Mouse (Mus musculus) heart, postnatal 0 days (tissue): Measurements from ENCODE around the gene Tmem109. TPM values are rescaled to one million over a fixed set of nuclear protein-coding genes. Genes with fewer than 3 reads are reported as not detected.

Experiments
- ATAC-seq: fragments of 200-750 bp; cut with Nextera tagmentation; 2 replicates; pipeline ENCODE4 v1.8.0; 2017; ENCODE audit warnings: low read depth, moderate number of reproducible peaks, moderate library complexity; ENCODE audit not compliant: insufficient read depth
- DNase-seq: peaks from one replicate; pipeline ENCODE4 v3.0.0-alpha.2; 2016; ENCODE audit warnings: low spot score
- H3K27ac ChIP-seq: fragments of 300-500 bp; sonication (generic); 2 replicates; pipeline ENCODE4 v1.5.1; 2014; ENCODE audit warnings: low read depth, mild to moderate bottlenecking
- H3K27me3 ChIP-seq: fragments of 300-500 bp; sonication (generic); 2 replicates; pipeline ENCODE4 v1.6.1; 2014; ENCODE audit warnings: low read length, mixed read lengths; ENCODE audit not compliant: control insufficient read depth, insufficient read depth
- H3K36me3 ChIP-seq: fragments of 300-500 bp; sonication (generic); replicated peaks from 2 replicates; pipeline ENCODE4 v1.6.1; 2014; ENCODE audit warnings: low read length, mixed read lengths; ENCODE audit not compliant: control insufficient read depth, insufficient read depth
- H3K4me1 ChIP-seq: fragments of 300-500 bp; sonication (generic); 2 replicates; pipeline ENCODE4 v1.6.1; 2014; ENCODE audit warnings: antibody characterized with exemption; ENCODE audit not compliant: control insufficient read depth, insufficient read depth
- H3K4me2 ChIP-seq: fragments of 300-500 bp; sonication (generic); 2 replicates; pipeline ENCODE4 v1.6.1; 2014; ENCODE audit warnings: low read depth, mild to moderate bottlenecking, low read length, moderate library complexity
- H3K4me3 ChIP-seq: fragments of 300-500 bp; sonication (generic); 2 replicates; pipeline ENCODE4 v1.5.1; 2014; ENCODE audit warnings: low read depth, low read length
- H3K9ac ChIP-seq: fragments of 300-500 bp; sonication (generic); replicated peaks from 2 replicates; pipeline ENCODE4 v1.6.1; 2014; ENCODE audit warnings: low read depth, low read length, mixed read lengths
- H3K9me3 ChIP-seq: fragments of 300-500 bp; sonication (generic); replicated peaks from 2 replicates; pipeline ENCODE4 v1.6.1; 2016; ENCODE audit warnings: low read length; ENCODE audit not compliant: control insufficient read depth
- CTCF ChIP-seq: IDR thresholded peaks from 2 replicates; pipeline ENCODE4 v1.5.1; 2016; ENCODE audit warnings: antibody characterized with exemption, control low read depth, low read depth
- EP300 ChIP-seq: IDR thresholded peaks from 2 replicates; pipeline ENCODE4 v1.6.1; 2016; ENCODE audit warnings: antibody characterized with exemption, low read depth
- whole genome bisulfite sequencing: fragments of 180-500 bp; shearing (Covaris S2); extraction: QIAGEN DNeasy Blood & Tissue Kit; methylation state at CpG from one replicate; pipeline ENCODE4 v1.1.7; 2014; 5-methylcytosine and 5-hydroxymethylcytosine counted together
- polyA plus RNA-seq: library from polyadenylated mRNA; unstranded; fragments of >200 nt; fragmentation: Nextera tagmentation; extraction: Ambion mirVana; gene quantifications from 2 replicates; pipeline ENCODE4 v1.2.1, GENCODE M21; 2015
- total RNA-seq: library from RNA; depleted of rRNA; stranded (reverse); fragments of >200 nt; gene quantifications from 2 replicates; pipeline ENCODE4 v1.2.3, GENCODE M21; 2014; ENCODE audit warnings: low replicate concordance

Gene Tmem109
- total and polyA plus RNA-seq, 2 experiments from 2014 or later: 80.6 to 85.8 TPM

DNA sequence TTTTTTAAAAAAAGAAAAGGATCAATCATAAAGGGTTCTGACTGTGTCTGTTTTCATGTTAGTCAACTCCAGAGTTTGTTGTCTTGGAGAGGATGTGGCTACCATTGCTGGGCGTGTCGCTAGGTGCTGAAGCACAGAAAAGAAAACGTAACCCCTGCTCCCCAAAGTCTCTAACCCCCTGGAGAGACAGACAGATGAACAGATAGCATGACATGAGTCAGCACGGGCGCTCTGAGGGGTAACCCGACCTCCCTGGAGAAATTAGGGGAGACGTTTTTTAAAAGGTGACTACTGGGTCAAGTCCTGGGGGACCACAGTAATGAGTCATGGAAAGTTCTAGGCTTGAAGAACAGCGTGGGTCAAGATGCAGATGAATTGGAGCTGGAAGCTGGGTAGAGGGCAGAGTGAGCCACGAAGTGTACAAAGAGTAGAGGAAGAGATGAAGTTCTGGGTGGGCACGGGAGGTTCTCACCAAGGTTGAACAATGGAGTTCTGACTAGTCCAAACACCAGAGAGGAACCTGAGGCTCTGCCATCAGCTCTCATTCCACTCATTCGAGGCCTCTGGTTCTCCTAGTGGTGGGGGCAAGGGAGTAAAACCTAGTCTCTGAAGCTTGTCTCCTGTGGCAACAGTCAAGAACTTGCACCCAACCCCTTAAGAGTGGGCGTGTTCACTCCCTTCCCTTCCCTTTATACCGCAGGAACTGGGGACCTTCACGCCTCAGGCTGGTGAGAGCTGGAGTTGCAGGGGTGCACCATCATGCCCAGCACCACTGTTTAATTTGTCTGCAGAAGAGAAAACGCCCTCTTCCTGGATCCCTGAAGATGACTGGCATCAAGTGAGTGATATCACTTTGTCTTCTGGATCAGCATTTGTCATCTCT, 42.5 kb downstream of the Tmem109 start, which contains the start of gene Slc15a3:
Gene Slc15a3 (plus strand): TSS at position 718 of the 883 bp plus-strand sequence.
- DNase-seq (no peak), ATAC-seq (no peak)
- TF ChIP-seq EP300 (no peak), CTCF (no peak)
- no peaks in the 10 kb centered on the region for H3K27me3 ChIP-seq
- no peak within 1 kb of the TSS for H3K27ac ChIP-seq
- H3K9ac ChIP-seq: no peak within 1 kb of the TSS
- 68% methylated on average over 15 of the region's 15 CpGs for WGBS
- no peak within 1 kb of the TSS for H3K4me3 ChIP-seq
- H3K36me3 ChIP-seq: no peaks in the 10 kb centered on the region
- 0 out of 2 replicates have a peak, but pooled peaks cover 5% of the 10 kb centered on the region for H3K4me1 ChIP-seq
- no peaks in the 10 kb centered on the region for H3K9me3 ChIP-seq
- H3K4me2 ChIP-seq: no peak within 1 kb of the TSS

DNA sequence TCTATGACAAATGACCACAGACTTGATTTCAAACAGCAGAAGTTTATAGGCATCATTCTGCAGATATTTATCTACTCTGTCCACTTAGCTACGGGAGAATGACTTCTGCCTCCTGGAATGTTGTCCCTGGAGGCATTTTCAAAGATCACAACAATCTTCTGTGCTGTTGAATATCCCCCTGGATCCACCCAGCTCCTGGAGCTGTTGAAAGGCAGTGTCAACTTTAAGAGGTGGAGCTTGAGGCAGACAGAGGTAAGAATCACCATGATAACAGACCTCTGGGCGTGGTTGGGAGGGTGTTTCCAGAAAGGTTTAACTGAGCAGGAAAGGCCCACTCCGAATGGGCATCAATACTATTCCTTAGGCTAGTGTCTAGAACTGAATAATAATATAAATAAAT, 46.1 kb downstream of the Tmem109 start:
- DNase-seq: no peak
- Histone ChIP-seq H3K27me3 (no peaks in the 10 kb centered on the region), H3K4me1 (peaks cover 5% of the 10 kb centered on the region; the same call in 1 of the 2 replicates), H3K27ac (no peak overlapping the region), H3K9me3 (no peaks in the 10 kb centered on the region), H3K4me2 (no peak overlapping the region), H3K4me3 (no peak overlapping the region), H3K36me3 (no peaks in the 10 kb centered on the region), H3K9ac (no peak overlapping the region)
- ATAC-seq: no peak
- 53% methylated on average over 3 of the region's 3 CpGs for WGBS
- no peak for TF ChIP-seq EP300
- no peak for TF ChIP-seq CTCF

DNA sequence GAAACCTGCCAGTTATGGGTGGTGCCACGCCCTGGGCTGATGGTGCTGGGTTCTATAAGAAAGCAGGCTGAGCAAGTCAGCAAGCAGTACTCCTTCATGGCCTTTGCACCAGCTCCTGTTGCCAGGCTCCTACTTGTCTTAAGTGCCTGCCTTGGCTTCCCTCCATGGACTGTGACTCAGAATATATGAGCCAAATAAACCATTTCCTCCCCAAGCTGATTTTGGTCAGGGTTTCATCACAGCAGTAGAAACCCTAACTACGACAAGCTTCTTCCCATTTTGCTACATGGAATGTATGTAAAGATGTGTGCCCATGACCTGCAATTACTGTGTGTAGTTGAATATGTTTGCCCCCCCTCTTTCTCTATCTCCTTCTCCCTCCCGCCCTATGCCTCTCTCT, 48.2 kb downstream of the Tmem109 start:
- no peak for DNase-seq
- H3K36me3 ChIP-seq: no peaks in the 10 kb centered on the region
- 87% methylated on average over 3 of the region's 3 CpGs for WGBS

DNA sequence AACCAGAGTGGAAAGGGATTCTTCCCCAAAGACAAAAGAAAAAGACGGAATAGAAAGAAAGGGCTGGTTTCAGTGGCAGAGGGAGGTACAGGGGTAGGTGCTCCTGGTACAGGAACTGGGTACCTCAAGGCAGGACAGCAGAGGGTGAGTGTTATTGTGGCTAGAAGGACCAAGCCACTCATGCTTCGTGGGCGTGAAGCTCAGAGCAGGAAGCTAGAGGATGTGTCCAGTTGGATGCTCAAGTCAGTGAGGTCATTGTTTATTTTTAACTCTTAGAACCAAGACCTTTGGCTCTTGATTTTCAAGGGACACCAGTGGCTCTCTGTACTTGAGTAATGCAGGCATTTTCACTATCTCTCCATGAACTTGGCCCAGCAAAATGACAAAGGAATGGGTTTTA, 49.8 kb downstream of the Tmem109 start:
- no peak for TF ChIP-seq EP300
- H3K9ac ChIP-seq: no peak overlapping the region
- peaks cover 5% of the 10 kb centered on the region; the same call in 1 of the 2 replicates for H3K4me1 ChIP-seq
- H3K36me3 ChIP-seq: no peaks in the 10 kb centered on the region
- 51% methylated on average over 3 of the region's 3 CpGs for WGBS
- no peaks in the 10 kb centered on the region for H3K27me3 ChIP-seq
- no peaks in the 10 kb centered on the region for H3K9me3 ChIP-seq
- peak; percentile 41 for DNase-seq
- no peak overlapping the region for H3K4me2 ChIP-seq
- peak; percentile 31; the same call in 1 of the 2 replicates for ATAC-seq
- H3K27ac ChIP-seq: no peak overlapping the region
- H3K4me3 ChIP-seq: no peak overlapping the region

More for the DNA sequence above, 48.2 kb downstream of the Tmem109 start:
- H3K27me3 ChIP-seq: no peaks in the 10 kb centered on the region
- no peak for ATAC-seq
- H3K9ac ChIP-seq: no peak overlapping the region
- no peaks in the 10 kb centered on the region for H3K9me3 ChIP-seq
- H3K27ac ChIP-seq: no peak overlapping the region
- H3K4me3 ChIP-seq: no peak overlapping the region
- H3K4me1 ChIP-seq: peaks cover 5% of the 10 kb centered on the region; the same call in 1 of the 2 replicates
- TF ChIP-seq EP300: no peak
- no peak for TF ChIP-seq CTCF
- no peak overlapping the region for H3K4me2 ChIP-seq

DNA sequence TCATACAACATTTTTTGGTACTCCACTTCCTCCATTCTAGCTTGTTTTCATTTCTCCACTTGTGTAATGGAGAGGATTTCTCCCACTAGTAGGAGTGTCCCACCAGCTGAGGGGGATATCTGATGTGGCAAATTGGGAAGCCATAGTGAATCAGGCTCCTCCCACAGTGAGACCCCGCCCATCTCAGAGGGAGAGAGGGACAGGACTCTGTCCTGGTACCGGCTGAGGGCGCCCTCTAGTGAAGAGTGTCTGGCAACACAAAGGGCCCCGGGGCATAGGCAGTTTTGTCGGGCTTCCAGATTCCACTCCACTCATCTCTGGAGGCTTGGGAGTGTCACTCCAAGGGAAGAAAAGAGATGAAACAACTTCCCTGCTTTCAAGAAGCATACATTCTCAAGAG, 50.4 kb downstream of the Tmem109 start:
- TF ChIP-seq CTCF (peak; percentile 66), EP300 (no peak)
- WGBS: 21% methylated on average over 5 of the region's 5 CpGs
- no peak overlapping the region for H3K4me2 ChIP-seq
- peaks cover 5% of the 10 kb centered on the region; the same call in 1 of the 2 replicates for H3K4me1 ChIP-seq
- DNase-seq (peak; percentile 49), ATAC-seq (peak; percentile 78)
- no peak overlapping the region for H3K4me3 ChIP-seq
- no peaks in the 10 kb centered on the region for H3K9me3 ChIP-seq
- H3K27ac ChIP-seq: no peak overlapping the region
- H3K36me3 ChIP-seq: no peaks in the 10 kb centered on the region
- H3K9ac ChIP-seq: no peak overlapping the region
- no peaks in the 10 kb centered on the region for H3K27me3 ChIP-seq
